Mouse (Mus musculus): ENCODE measurements around the gene Olfr871. TPM values are rescaled to one million over a fixed set of nuclear protein-coding genes. Genes with fewer than 3 reads are reported as not detected.
"Not testable (repeated sequence)": the region's sequence is repeated elsewhere in the genome, so short reads cannot be mapped to it uniquely, and the experiment has no call there.

The Olfr871 gene
- total RNA-seq (2021), result not detected

DNA sequence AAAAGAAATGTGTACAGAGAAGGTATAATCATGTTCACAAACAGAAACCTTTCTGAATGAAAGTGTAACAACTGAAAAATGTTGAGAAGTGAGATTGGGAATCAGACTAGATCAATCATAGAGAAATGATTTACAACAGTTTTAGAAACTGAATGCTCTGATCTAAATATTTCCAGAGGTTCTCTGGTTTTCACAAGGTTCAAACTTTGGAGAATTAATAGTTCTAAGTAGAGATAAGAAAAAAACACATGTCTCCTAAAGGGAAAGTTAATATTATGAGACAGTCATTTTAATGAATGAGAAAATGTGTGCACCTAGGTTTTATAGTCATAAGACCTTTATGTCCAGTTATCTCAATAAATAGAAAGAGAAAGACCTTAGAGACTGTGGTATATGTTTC lies at the start of gene Olfr871:
TSS of gene Olfr871 (plus strand) at position 301 of the 400 bp plus-strand sequence.
- DNase-seq (ENCODE audit: extremely low spot score in 1 of 2, low spot score in 2 of 2), result no peak
- intact Hi-C loops (cut with DNase I), result no loop called here

DNA sequence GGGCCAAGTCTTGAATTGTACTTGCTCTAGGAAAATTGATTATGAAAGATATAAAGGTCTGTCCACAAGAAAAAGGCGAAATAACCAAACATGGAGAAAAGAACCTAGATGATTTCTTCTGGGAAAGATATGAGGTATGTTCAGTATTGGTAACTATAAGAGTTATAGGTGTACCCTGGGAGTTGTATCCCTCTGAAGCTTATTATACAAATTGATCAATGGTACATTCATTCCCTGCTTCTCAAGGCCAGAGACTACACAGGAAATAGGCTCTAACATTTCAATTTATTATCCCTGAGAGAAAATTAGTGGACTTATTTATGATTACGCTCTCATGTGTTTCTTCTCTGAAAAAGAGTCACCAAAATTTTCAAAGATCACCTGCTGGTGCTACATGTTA lies 38.0 kb upstream of the Olfr871 start, which contains the start of gene Olfr870:
TSS of gene Olfr870 (minus strand) at position 101 of the 400 bp plus-strand sequence.
- no peak for DNase-seq (ENCODE audit: extremely low spot score in 1 of 2, low spot score in 2 of 2)
- intact Hi-C loops (cut with DNase I), result no loop called here

DNA sequence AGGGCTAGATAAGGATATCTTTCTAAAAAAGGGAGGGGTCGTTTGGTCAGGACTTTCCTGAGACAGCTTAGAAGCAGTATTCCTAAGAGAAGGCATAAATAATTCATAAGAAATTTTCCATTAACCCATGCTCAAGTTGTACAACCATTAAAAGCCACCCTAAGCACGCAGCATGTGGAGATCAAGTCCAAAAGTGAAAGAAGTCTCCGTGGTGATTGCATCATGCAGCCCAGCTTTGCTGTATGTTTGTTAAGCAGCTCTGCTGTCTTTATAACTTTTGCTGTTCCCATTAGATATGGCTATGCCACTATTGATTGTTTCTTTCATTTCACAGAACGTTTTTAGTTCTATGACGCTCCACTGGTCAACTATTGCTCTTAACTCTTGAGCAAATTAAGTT lies 32.5 kb upstream of the Olfr871 start:
- intact Hi-C loops (cut with DNase I), result no loop called here
- no peak for DNase-seq (ENCODE audit: extremely low spot score in 1 of 2, low spot score in 2 of 2)

DNA sequence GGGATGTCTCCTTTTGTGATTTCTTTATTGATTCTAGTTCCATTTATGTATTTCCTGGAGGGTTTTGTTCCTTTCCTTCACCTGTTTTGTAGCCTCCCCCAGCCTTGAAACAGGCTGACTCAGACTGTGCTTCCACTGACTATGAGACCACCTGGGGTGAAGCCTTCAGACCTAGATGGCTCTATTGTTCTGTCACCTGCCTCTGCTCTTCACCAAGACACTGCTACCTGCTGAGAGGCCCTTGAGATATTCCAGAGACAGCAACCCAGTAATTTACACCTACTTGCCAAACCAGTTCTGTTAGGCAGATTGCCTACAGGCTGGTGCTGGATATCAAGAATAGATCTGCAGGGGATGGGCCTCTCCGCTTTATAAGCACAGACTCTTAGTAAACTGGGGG lies 9.9 kb upstream of the Olfr871 start:
- DNase-seq (ENCODE audit: extremely low spot score in 1 of 2, low spot score in 2 of 2), result no peak
- intact Hi-C loops (cut with DNase I), result no loop called here

DNA sequence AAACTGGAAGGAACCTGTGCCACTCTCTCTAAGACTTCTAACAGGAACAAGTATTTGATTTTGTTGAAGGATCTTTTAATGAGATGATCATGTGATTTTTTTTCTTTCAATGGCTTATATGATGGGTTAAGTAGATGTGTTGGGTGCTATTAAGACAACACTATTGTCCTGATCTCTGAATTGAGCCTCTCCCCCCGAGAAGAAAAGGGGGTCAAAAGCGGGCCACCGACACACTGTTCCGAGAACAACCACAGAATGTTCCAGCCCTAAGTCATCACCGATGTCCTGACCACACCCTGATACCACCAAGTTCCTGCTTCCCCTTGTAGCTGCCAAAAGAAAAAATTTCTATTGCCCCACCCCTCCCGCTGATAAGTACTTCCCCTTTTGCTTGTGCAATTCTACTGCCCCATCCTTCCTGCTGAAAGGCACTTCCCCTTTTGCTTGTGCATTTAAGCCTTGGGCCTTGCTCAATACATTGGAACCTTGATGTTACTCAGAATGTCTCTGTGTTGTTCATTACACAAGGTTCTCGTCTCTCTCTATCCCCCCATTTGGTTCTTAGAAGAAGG lies 8.5 kb upstream of the Olfr871 start:
- DNase-seq (ENCODE audit: extremely low spot score in 1 of 2, low spot score in 2 of 2); intact Hi-C loops (cut with DNase I): not testable (repeated sequence)

DNA sequence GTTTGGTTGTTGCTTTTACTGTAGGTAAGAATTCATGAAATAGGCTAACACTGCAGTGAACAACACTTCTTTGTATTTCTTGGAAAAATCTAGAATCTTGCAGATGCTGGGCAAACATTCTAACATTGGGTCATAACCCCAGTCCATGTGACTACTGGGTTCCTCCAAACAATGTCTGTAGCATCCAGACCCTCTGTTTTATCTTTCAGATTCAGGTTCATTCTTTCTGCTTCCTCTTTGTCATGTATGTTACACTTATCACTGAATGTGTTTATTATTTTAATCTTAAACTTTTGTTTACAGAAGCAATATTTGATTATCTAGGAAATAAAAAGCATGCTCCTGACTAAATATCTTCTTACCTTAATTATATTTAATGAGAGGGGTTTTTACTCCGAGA lies 1.2 kb upstream of the Olfr871 start:
- intact Hi-C loops (cut with DNase I), result no loop called here

DNA sequence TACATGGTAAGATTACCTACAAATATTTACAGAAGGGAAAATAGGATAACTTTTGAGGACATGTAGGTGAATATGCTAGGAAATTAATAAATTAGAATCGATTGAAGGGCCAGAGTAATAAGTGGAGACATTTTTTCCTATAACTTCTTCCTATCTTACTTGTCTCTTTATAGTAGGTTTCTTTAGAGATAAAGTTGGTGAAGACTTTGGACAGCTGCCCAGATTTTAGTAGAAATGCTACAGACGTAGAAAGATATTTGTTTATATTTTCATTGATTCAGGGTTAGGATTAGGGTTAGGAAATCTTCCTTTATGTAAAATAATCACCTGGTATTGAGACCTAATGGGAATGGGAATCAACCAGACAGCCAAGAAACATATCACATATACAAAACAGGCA lies 530 bp upstream of the Olfr871 start:
- intact Hi-C loops (cut with DNase I), result no loop called here
- no peak for DNase-seq (ENCODE audit: extremely low spot score in 1 of 2, low spot score in 2 of 2)

More for the DNA sequence above, 1.2 kb upstream of the Olfr871 start:
- no peak for DNase-seq (ENCODE audit: extremely low spot score in 1 of 2, low spot score in 2 of 2)

DNA sequence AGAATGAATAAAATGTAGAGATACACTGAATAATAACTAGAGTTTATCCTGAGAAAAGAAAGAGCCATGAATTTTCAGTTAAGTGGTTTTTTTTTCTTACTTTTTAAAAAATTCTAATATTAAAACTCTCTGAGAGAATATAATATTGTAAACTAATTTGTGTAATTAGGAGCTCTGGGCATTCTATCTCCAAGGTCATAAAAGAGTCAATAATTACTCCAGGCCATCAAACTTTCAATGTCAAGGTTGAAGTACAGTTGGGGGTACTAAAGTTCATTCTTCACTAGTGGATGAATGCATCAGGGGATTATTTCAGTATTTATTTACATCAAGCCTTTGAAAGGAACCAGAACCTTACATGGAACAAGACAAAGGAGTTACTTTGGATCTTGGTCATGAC lies 24.8 kb downstream of the Olfr871 start, which contains the start of gene Olfr872:
TSS of gene Olfr872 (plus strand) at position 301 of the 400 bp plus-strand sequence.
- intact Hi-C loops (cut with DNase I), result no loop called here
- DNase-seq (ENCODE audit: extremely low spot score in 1 of 2, low spot score in 2 of 2), result no peak

DNA sequence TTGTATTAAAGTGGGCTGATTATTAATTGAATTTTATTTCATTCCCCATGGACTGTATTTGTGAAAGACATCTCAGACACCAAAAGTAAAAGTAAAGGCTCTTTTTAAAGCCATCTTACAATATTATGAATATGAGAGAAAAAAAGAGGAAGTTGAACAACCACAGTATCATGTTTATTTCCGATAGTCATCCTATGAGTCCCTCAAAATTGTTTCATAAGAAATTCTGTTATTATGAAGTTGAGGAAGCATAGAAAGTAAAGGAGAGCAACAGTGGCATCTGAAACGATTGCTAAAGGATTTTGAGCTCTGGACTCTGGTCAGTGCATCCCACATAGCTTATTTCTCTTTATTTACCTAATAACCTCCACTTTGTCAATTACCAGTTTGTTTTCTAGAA lies 25.4 kb downstream of the Olfr871 start:
- intact Hi-C loops (cut with DNase I), result no loop called here
- DNase-seq (ENCODE audit: extremely low spot score in 1 of 2, low spot score in 2 of 2), result no peak

Other genes starting within 250 kb of the Olfr871 start
- gene Olfr866, start 184.2 kb upstream of the Olfr871 start, total RNA-seq (2021), result not detected
- not detected for gene Olfr867, start 154.6 kb upstream of the Olfr871 start, total RNA-seq (2021)
- not detected for gene Olfr868, start 113.6 kb upstream of the Olfr871 start, total RNA-seq (2021)
- not detected for gene Olfr869, start 83.2 kb upstream of the Olfr871 start, total RNA-seq (2021)
- not detected for gene Olfr870, start 38.1 kb upstream of the Olfr871 start, total RNA-seq (2021)
- gene Olfr872, start 24.9 kb downstream of the Olfr871 start, total RNA-seq (2021), result not detected
- gene Olfr39, start 70.1 kb downstream of the Olfr871 start, total RNA-seq (2021), result not detected
- not detected for gene Olfr873, start 86.3 kb downstream of the Olfr871 start, total RNA-seq (2021)
- not detected for gene Olfr18, start 123.9 kb downstream of the Olfr871 start, total RNA-seq (2021)
- 10 to 100 TPM; 13.5 to 15.5 TPM for gene Zfp560, start 173.0 kb downstream of the Olfr871 start, total RNA-seq (2021)
- 10 to 100 TPM; 30.9 to 31.5 TPM for gene Zfp26, start 248.0 kb downstream of the Olfr871 start, total RNA-seq (2021)